Mouse (Mus musculus) ES-E14 (cell line): ENCODE measurements around the gene Lrrc10b. TPM values are rescaled to one million over a fixed set of nuclear protein-coding genes. Genes with fewer than 3 reads are reported as not detected.

ENCODE experiments used
- DNase-seq: peaks from one replicate; pipeline ENCODE4 v3.0.0-alpha.2; 2013; ENCODE audit warnings: low read depth, low spot score
- H3K27ac ChIP-seq: 2 replicates; pipeline ENCODE4 v1.5.1; 2012; ENCODE audit warnings: low read depth, mild to moderate bottlenecking, low read length, moderate library complexity, mixed read lengths; ENCODE audit not compliant: poor library complexity, insufficient read depth, severe bottlenecking
- H3K36me3 ChIP-seq: 2 replicates; pipeline ENCODE4 v1.6.1; 2012; ENCODE audit warnings: mild to moderate bottlenecking, low read length, moderate library complexity, mixed read lengths; ENCODE audit not compliant: control insufficient read depth, poor library complexity, insufficient read depth, severe bottlenecking
- H3K4me1 ChIP-seq, 2 experiments: fragments of 150-350 bp in 1 of 2; sonication (generic) in 1 of 2; 2 replicates each; pipeline ENCODE4 v1.6.1; 2012; ENCODE audit warnings: low read length in 2 of 2, mild to moderate bottlenecking in 1 of 2, mixed read lengths in 1 of 2; ENCODE audit not compliant: control insufficient read depth in 2 of 2, insufficient read depth in 2 of 2, poor library complexity in 1 of 2
- H3K4me3 ChIP-seq, 2 experiments: fragments of 150-350 bp in 1 of 2; sonication (generic) in 1 of 2; 2 replicates each; pipeline ENCODE4 v1.5.1; 2012; ENCODE audit warnings: low read length in 2 of 2, low read depth in 1 of 2, mild to moderate bottlenecking in 1 of 2, mixed read lengths in 1 of 2; ENCODE audit not compliant: insufficient read depth in 1 of 2, poor library complexity in 1 of 2, severe bottlenecking in 1 of 2
- H3K9ac ChIP-seq: 2 replicates; pipeline ENCODE4 v1.6.1; 2012; ENCODE audit warnings: low read depth, mild to moderate bottlenecking, low read length, mixed read lengths; ENCODE audit not compliant: poor library complexity, insufficient read depth, severe bottlenecking
- H3K9me3 ChIP-seq: fragments of 150-350 bp; sonication (generic); 2 replicates; pipeline ENCODE4 v1.6.1; 2012; ENCODE audit warnings: low read depth, mild to moderate bottlenecking, low read length; ENCODE audit not compliant: control insufficient read depth, insufficient read depth
- CHD2 ChIP-seq: IDR thresholded peaks from 2 replicates; pipeline ENCODE4 v1.6.1; 2014; ENCODE audit warnings: mild to moderate bottlenecking, low read depth, low read length, inconsistent platforms
- HCFC1 ChIP-seq: IDR thresholded peaks from 2 replicates; pipeline ENCODE4 v1.6.1; 2012; ENCODE audit warnings: low read length, inconsistent platforms, borderline replicate concordance; ENCODE audit not compliant: insufficient read depth
- MAFK ChIP-seq: IDR thresholded peaks from 2 replicates; pipeline ENCODE4 v1.6.1; 2014; ENCODE audit warnings: mild to moderate bottlenecking, low read depth, low read length, inconsistent platforms; ENCODE audit not compliant: insufficient read depth
- ZC3H11A ChIP-seq: IDR thresholded peaks from 2 replicates; pipeline ENCODE4 v1.6.1; 2012; ENCODE audit warnings: low read depth, mild to moderate bottlenecking, inconsistent platforms, low read length, borderline replicate concordance
- ZNF384 ChIP-seq: IDR thresholded peaks from 2 replicates; pipeline ENCODE4 v1.6.1; 2012; ENCODE audit warnings: low read depth, low read length, inconsistent platforms
- in situ Hi-C, 2 experiments: fragments of 600-800 bp; cut with MboI; formaldehyde crosslinking; loops; one replicate each; pipeline ENCODE4 v1.15.1; 2025; ENCODE audit warnings: low sequenced_read_pairs in 2 of 2, inconsistent platforms in 1 of 2; ENCODE audit not compliant: unreplicated experiment in 2 of 2
- total RNA-seq: library from RNA; depleted of rRNA; stranded (reverse); fragments of 300-350 nt; gene quantifications from 2 replicates; pipeline ENCODE4 v1.2.3, GENCODE M21; 2012

The Lrrc10b gene
- total RNA-seq, 1 experiment = 0.27 TPM

GRCm38 (mm10) chr19:10427431-10427830 lies 29.8 kb downstream of the Lrrc10b start:
- Histone ChIP-seq H3K9me3 (no peaks in the 10 kb centered on the region), H3K27ac (no peak overlapping the region), H3K36me3 (no peaks in the 10 kb centered on the region), H3K4me3 (no peak overlapping the region), H3K9ac (no peak overlapping the region), H3K4me1 (peaks cover 0 to 3% of the 10 kb centered on the region in 2 experiments; a peak in 1 of 4 replicates)
- TF ChIP-seq HCFC1 (no peak), CHD2 (no peak)
- in situ Hi-C loops = no loop called here
- DNase-seq = no peak

- Histone ChIP-seq H3K4me1 (peaks cover 0 to 8% of the 10 kb centered on the region in 2 experiments; a peak in 2 of 4 replicates), H3K9me3 (no peaks in the 10 kb centered on the region), H3K36me3 (no peaks in the 10 kb centered on the region), H3K27ac (no peak overlapping the region), H3K9ac (no peak overlapping the region), H3K4me3 (no peak overlapping the region)
- in situ Hi-C loops = no loop called here
- no peak for DNase-seq
- TF ChIP-seq ZC3H11A (no peak), MAFK (no peak), ZNF384 (no peak), CHD2 (no peak), HCFC1 (no peak)
Measured at GRCm38 (mm10) chr19:10426793-10427192, 30.5 kb downstream of the Lrrc10b start.

GRCm38 (mm10) chr19:10426312-10426711 lies 31.0 kb downstream of the Lrrc10b start:
- H3K27ac ChIP-seq = no peak overlapping the region
- H3K4me3 ChIP-seq = no peak overlapping the region
- H3K9me3 ChIP-seq = no peaks in the 10 kb centered on the region
- H3K9ac ChIP-seq = no peak overlapping the region
- in situ Hi-C loops = no loop called here
- DNase-seq = no peak
- no peak for TF ChIP-seq CHD2
- no peak for TF ChIP-seq ZNF384
- no peak for TF ChIP-seq ZC3H11A
- no peak for TF ChIP-seq MAFK
- TF ChIP-seq HCFC1 = no peak
- peaks cover 0 to 11% of the 10 kb centered on the region in 2 experiments; a peak in 2 of 4 replicates for H3K4me1 ChIP-seq
- H3K36me3 ChIP-seq = no peaks in the 10 kb centered on the region

GRCm38 (mm10) chr19:10425484-10426270 lies 31.6 kb downstream of the Lrrc10b start:
- Histone ChIP-seq H3K4me3 (no peak overlapping the region), H3K27ac (no peak overlapping the region), H3K36me3 (no peaks in the 10 kb centered on the region), H3K9me3 (no peaks in the 10 kb centered on the region), H3K4me1 (peaks cover 0 to 12% of the 10 kb centered on the region in 2 experiments; a peak in 2 of 4 replicates), H3K9ac (no peak overlapping the region)
- DNase-seq = no peak
- TF ChIP-seq ZNF384 = no peak
- TF ChIP-seq HCFC1 = no peak
- no peak for TF ChIP-seq ZC3H11A
- no peak for TF ChIP-seq CHD2
- TF ChIP-seq MAFK = no peak
- in situ Hi-C loops = no loop called here

GRCm38 (mm10) chr19:10424751-10425150 lies 32.5 kb downstream of the Lrrc10b start:
- TF ChIP-seq CHD2 = no peak
- no peak for TF ChIP-seq HCFC1
- Histone ChIP-seq H3K9me3 (no peaks in the 10 kb centered on the region), H3K4me1 (peaks cover 0 to 12% of the 10 kb centered on the region in 2 experiments; a peak in 2 of 4 replicates), H3K27ac (no peak overlapping the region), H3K9ac (no peak overlapping the region), H3K4me3 (no peak overlapping the region), H3K36me3 (no peaks in the 10 kb centered on the region)
- DNase-seq = no peak
- in situ Hi-C loops = no loop called here
